Mouse (Mus musculus) CH12.LX (cell line): ENCODE measurements around the gene Dhdh.

Source experiments
- CTCF ChIP-seq, 2 experiments: IDR thresholded peaks in 1 of 2; conservative IDR thresholded peaks in 1 of 2; 2 replicates each; pipeline ENCODE4 v1.5.1; 2011 to 2012; ENCODE audit warnings: low read depth in 2 of 2, low read length in 2 of 2, improper control_type of control experiment in 1 of 2, inconsistent platforms in 1 of 2, mild to moderate bottlenecking in 1 of 2, moderate library complexity in 1 of 2
- EP300 ChIP-seq: IDR thresholded peaks from 2 replicates; pipeline ENCODE4 v1.6.1; 2011; ENCODE audit warnings: low read length, improper control_type of control experiment
- ETS1 ChIP-seq: conservative IDR thresholded peaks from 2 replicates; pipeline ENCODE4 v1.6.1; 2012; ENCODE audit warnings: low read depth, mild to moderate bottlenecking, inconsistent platforms, low read length, improper control_type of control experiment, moderate library complexity
- HCFC1 ChIP-seq: IDR thresholded peaks from 2 replicates; pipeline ENCODE4 v1.6.1; 2012; ENCODE audit warnings: low read depth, mild to moderate bottlenecking, inconsistent platforms, low read length, improper control_type of control experiment
- MAFK ChIP-seq: IDR thresholded peaks from 2 replicates; pipeline ENCODE4 v1.6.1; 2011; ENCODE audit warnings: low read length, improper control_type of control experiment; ENCODE audit not compliant: insufficient replicate concordance
- MAX ChIP-seq: IDR thresholded peaks from 2 replicates; pipeline ENCODE4 v1.6.1; 2011; ENCODE audit warnings: low read length, improper control_type of control experiment
- NELFE ChIP-seq: IDR thresholded peaks from 2 replicates; pipeline ENCODE4 v1.6.1; 2011; ENCODE audit warnings: low read depth, low read length, improper control_type of control experiment
- POLR2A ChIP-seq: IDR thresholded peaks from 2 replicates; pipeline ENCODE4 v1.6.1; 2011; ENCODE audit warnings: low read depth, mild to moderate bottlenecking, improper control_type of control experiment, low read length
- RAD21 ChIP-seq: IDR thresholded peaks from 2 replicates; pipeline ENCODE4 v1.6.1; 2011; ENCODE audit warnings: low read depth, mild to moderate bottlenecking, low read length, improper control_type of control experiment, moderate library complexity
- TBP ChIP-seq: conservative IDR thresholded peaks from 2 replicates; pipeline ENCODE4 v1.6.1; 2011; ENCODE audit warnings: low read depth, low read length, improper control_type of control experiment
- USF1 ChIP-seq: IDR thresholded peaks from 2 replicates; pipeline ENCODE4 v1.6.1; 2014; ENCODE audit warnings: low read depth, mild to moderate bottlenecking, inconsistent platforms, low read length, improper control_type of control experiment
- ZC3H11A ChIP-seq: IDR thresholded peaks from 2 replicates; pipeline ENCODE4 v1.6.1; 2012; ENCODE audit warnings: low read depth, mild to moderate bottlenecking, inconsistent platforms, low read length, improper control_type of control experiment

DNA sequence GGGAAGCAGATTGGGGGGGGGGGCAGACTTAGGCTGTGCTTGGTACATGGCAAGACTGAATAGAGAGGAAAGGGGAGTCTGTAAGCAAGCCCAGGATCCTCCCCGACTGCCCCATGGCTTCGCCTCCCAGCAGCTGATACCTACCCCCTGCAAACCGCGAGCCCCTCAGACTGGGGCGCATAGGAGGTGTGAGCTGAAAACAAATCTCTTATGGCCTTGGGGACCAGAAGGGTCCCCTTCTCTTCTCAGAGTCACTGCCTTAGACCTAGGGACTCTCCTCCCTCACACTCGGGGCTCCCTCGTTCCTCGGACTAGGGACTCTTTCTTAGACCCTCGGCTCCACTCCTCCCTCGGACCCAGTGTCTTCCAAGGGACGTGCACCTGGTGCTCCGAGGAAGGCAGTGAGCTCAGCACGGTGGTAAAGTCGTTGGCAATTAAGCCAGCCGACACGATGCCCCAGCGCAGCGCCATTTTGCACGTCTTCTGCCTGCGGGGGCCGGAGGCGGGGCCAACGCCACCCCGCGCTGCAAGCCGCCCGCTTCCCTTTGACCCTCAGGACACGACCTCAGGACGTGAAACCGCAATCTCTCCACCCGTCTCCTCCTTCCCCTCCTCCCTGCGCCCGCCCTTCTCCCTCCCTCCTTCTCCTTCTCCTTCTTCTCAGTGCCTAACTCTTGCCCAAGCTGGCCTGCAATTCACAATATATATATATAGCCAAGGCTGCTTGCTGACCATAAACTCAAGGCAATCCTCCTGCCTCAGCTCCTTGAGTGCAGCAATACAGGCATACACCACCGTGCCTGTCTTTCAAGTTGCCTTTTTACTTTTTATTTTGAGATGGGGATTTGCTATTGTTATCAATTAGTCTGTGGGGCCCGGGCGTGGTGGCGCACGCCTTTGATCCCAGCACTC lies at the start of gene Dhdh:
- TF ChIP-seq CTCF (conservative IDR thresholded peaks at IDR 0.05 in 1 of 2, IDR thresholded peaks at IDR 0.05 in 1 of 2; ENCODE audit: low read depth in 2 of 2, low read length in 2 of 2): no peak
- peak; percentile 92 for TF ChIP-seq POLR2A
- no peak for TF ChIP-seq USF1
- no peak for TF ChIP-seq MAX
- TF ChIP-seq EP300: no peak
- no peak; the same call in 1 of the 2 replicates for TF ChIP-seq HCFC1
- no peak for TF ChIP-seq MAFK
- TF ChIP-seq TBP: peak; percentile 70; the same call in 1 of the 2 replicates
- TF ChIP-seq ZC3H11A: no peak
- no peak for TF ChIP-seq RAD21
- peak; percentile 87 for TF ChIP-seq NELFE
- no peak for TF ChIP-seq ETS1
